Mouse (Mus musculus): ENCODE measurements around the gene Gm3012.
"Not testable (repeated sequence)": the region's sequence is repeated elsewhere in the genome, so short reads cannot be mapped to it uniquely, and the experiment has no call there.

Gene Gm3012

GRCm38 (mm10) chr14:3634212-3634611, at the start of gene Gm3012:
TSS of gene Gm3012 (plus strand) at chr14:3634512.
- not testable (repeated sequence) for DNase-seq (ENCODE audit: low spot score)

- not testable (repeated sequence) for DNase-seq (ENCODE audit: low spot score)
Observed at GRCm38 (mm10) chr14:3651730-3652129, 17.4 kb downstream of the Gm3012 start, which contains the start of gene Gm3020. TSS of gene Gm3020 (plus strand) at chr14:3652030.

GRCm38 (mm10) chr14:3688483-3688882, 54.2 kb downstream of the Gm3012 start, which contains the start of gene Gm3043:
TSS of gene Gm3043 (plus strand) at chr14:3688783.
- DNase-seq (ENCODE audit: low spot score), result not testable (repeated sequence)

All from MN1 (cell line).